Mouse (Mus musculus) embryonic facial prominence, embryonic 14.5 days (tissue): Measurements from ENCODE around the gene Tmem179. TPM values are rescaled to one million over a fixed set of nuclear protein-coding genes. Genes with fewer than 3 reads are reported as not detected.
A peak's percentile ranks its signal among the peaks of the same experiment; 100 is the strongest.

Source experiments
- ATAC-seq: fragments of 200-750 bp; cut with Nextera tagmentation; 2 replicates; pipeline ENCODE4 v1.8.0; 2017; ENCODE audit warnings: low read depth, moderate number of reproducible peaks, moderate TSS enrichment
- DNase-seq: peaks from one replicate; pipeline ENCODE4 v3.0.0-alpha.2; 2015; ENCODE audit warnings: low spot score
- H3K27ac ChIP-seq: fragments of 300-500 bp; sonication (generic); replicated peaks from 2 replicates; pipeline ENCODE4 v1.5.1; 2014; ENCODE audit warnings: low read depth, mild to moderate bottlenecking, low read length, moderate library complexity
- H3K27me3 ChIP-seq: fragments of 300-500 bp; sonication (generic); replicated peaks from 2 replicates; pipeline ENCODE4 v1.6.1; 2014; ENCODE audit warnings: low read length; ENCODE audit not compliant: control insufficient read depth, insufficient read depth
- H3K36me3 ChIP-seq: fragments of 300-500 bp; sonication (generic); 2 replicates; pipeline ENCODE4 v1.6.1; 2014; ENCODE audit warnings: low read length, mixed read lengths; ENCODE audit not compliant: control insufficient read depth, insufficient read depth
- H3K4me1 ChIP-seq: fragments of 300-500 bp; sonication (generic); 2 replicates; pipeline ENCODE4 v1.6.1; 2014; ENCODE audit warnings: antibody characterized with exemption, low read length; ENCODE audit not compliant: control insufficient read depth, insufficient read depth
- H3K4me2 ChIP-seq: fragments of 300-500 bp; sonication (generic); 2 replicates; pipeline ENCODE4 v1.6.1; 2014; ENCODE audit warnings: low read depth, mild to moderate bottlenecking, low read length, moderate library complexity, mixed read lengths
- H3K4me3 ChIP-seq: fragments of 300-500 bp; sonication (generic); 2 replicates; pipeline ENCODE4 v1.5.1; 2014; ENCODE audit warnings: low read depth, mild to moderate bottlenecking, low read length
- H3K9ac ChIP-seq: fragments of 300-500 bp; sonication (generic); 2 replicates; pipeline ENCODE4 v1.6.1; 2014; ENCODE audit warnings: low read depth, mild to moderate bottlenecking, low read length, moderate library complexity, mixed read lengths
- H3K9me3 ChIP-seq: fragments of 300-500 bp; sonication (generic); 2 replicates; pipeline ENCODE4 v1.6.1; 2016; ENCODE audit warnings: low read length; ENCODE audit not compliant: control insufficient read depth
- WGBS: fragments of 180-500 bp; shearing (Covaris S2); extraction: QIAGEN DNeasy Blood & Tissue Kit; methylation state at CpG from one replicate; pipeline ENCODE4 v1.1.7; 2014; 5-methylcytosine and 5-hydroxymethylcytosine counted together
- polyA plus RNA-seq: library from polyadenylated mRNA; unstranded; fragments of >200 nt; fragmentation: Nextera tagmentation; extraction: Ambion mirVana; gene quantifications from 2 replicates; pipeline ENCODE4 v1.2.1, GENCODE M21; 2014

Gene Tmem179
- polyA plus RNA-seq, 1 experiment from 2014 or later = 2.4 TPM

DNA sequence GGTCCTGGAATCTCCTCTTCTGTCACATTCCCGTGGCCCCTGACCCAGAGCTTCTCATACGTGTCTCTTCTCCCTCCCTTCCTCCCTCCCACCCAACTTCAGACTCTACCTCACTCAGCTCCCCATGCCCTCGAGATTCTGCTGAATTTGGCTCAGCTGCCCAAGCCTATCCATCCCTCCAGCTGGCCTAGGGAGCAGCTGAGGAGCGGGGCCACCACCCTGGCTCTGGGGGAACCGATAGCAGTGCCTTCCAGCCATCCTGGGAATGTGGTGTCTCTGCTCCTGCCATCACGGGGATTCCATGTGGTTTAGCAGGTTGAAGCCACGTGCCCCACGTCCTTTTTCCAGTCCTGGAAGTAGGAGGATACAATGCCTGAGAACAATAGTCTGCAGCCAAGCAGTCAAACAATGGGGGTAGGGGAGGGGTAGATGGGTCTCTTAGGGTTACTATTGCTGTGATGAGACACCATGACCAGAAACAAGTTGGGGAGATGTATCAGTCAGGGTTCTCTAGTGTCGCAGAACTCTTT lies 40.0 kb upstream of the Tmem179 start:
- ATAC-seq (0 out of 2 replicates have a peak, but pooled peaks have one; percentile 31), DNase-seq (no peak)
- no peaks in the 10 kb centered on the region for H3K9me3 ChIP-seq
- H3K4me1 ChIP-seq = no peaks in the 10 kb centered on the region
- H3K4me3 ChIP-seq = no peak overlapping the region
- H3K4me2 ChIP-seq = no peak overlapping the region
- no peak overlapping the region for H3K27ac ChIP-seq
- WGBS = 77% methylated on average over 9 of the region's 9 CpGs
- H3K27me3 ChIP-seq = no peaks in the 10 kb centered on the region
- H3K9ac ChIP-seq = no peak overlapping the region
- no peaks in the 10 kb centered on the region for H3K36me3 ChIP-seq

DNA sequence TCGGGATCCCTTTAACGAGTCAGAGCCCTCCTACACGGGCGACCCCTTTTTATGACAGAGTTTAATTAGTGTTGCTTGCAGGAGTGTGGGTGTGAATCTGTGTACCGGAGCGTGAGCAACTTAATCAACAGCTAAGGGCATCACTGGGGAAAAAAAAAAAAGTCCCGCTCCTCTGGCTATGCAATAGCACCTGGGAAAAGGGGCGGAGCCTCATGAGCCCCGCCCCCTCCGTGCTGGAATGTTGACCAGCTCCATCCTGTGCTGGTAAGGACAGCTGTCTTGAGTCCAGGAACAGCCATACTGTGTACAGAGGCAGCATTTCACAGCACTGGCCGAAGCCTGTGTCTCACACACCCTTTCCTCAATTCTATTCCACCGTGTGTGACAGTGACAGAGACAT lies 38.4 kb upstream of the Tmem179 start:
- no peak for ATAC-seq
- Histone ChIP-seq H3K4me1 (0 out of 2 replicates have a peak, but pooled peaks cover 3% of the 10 kb centered on the region), H3K9ac (no peak overlapping the region), H3K4me2 (no peak overlapping the region), H3K36me3 (no peaks in the 10 kb centered on the region), H3K27ac (no peak overlapping the region), H3K4me3 (no peak overlapping the region), H3K27me3 (no peaks in the 10 kb centered on the region), H3K9me3 (no peaks in the 10 kb centered on the region)
- no peak for DNase-seq
- 41% methylated on average over 12 of the region's 12 CpGs for whole genome bisulfite sequencing

DNA sequence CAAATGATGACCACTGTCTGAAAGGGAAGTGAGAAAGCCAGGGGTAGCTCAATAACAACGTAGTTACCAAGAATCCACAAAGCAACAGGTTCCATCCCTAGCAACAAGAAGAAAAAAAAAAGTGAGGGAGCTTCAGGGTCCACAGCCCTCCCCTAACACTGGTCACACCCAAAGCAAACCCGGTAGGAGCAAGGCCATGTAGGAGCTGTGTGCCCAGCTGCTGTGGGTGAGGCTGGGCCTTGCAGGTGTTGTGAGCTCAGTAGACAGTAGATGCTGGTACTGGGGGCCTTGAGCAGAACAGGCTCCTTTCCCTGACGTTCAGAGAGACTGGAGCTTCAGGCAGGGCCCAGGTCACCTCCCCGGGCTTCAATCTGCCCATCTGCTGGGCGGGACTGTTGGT lies 36.0 kb upstream of the Tmem179 start:
- no peak overlapping the region for H3K4me2 ChIP-seq
- 0 out of 2 replicates have a peak, but pooled peaks cover 3% of the 10 kb centered on the region for H3K4me1 ChIP-seq
- no peaks in the 10 kb centered on the region for H3K27me3 ChIP-seq
- no peak overlapping the region for H3K9ac ChIP-seq
- no peaks in the 10 kb centered on the region for H3K9me3 ChIP-seq
- H3K4me3 ChIP-seq = no peak overlapping the region
- no peaks in the 10 kb centered on the region for H3K36me3 ChIP-seq
- no peak for DNase-seq
- WGBS = 64% methylated on average over 5 of the region's 5 CpGs
- no peak overlapping the region for H3K27ac ChIP-seq
- ATAC-seq = no peak

DNA sequence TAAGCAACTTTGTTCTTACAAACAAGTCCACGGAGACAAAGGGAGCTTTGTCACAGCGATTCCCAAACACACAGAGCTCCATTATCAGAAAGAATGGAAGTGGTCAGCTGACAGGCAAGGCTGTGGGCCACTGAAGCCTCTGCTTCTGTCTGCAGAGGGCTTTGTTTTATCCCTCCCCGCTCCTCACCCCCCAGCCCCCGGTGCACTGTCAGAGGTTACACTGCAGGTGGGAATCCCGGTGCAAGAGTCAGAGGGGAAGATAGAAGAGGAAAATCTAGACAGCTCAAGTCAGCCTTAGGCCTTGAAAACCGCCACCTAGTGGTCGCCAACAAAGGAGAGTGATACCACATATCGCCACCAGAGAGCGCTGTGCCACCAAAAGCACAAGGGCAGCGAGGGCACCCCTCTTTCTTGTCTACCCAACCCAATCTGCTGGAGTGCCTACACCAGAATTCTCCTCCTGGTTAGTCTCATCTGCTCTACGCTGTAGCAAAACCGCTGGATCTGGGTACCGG lies 35.4 kb upstream of the Tmem179 start:
- Histone ChIP-seq H3K4me2 (no peak overlapping the region), H3K9ac (no peak overlapping the region), H3K36me3 (no peaks in the 10 kb centered on the region), H3K4me3 (no peak overlapping the region), H3K4me1 (0 out of 2 replicates have a peak, but pooled peaks cover 3% of the 10 kb centered on the region), H3K9me3 (no peaks in the 10 kb centered on the region), H3K27me3 (no peaks in the 10 kb centered on the region), H3K27ac (no peak overlapping the region)
- WGBS = 11% methylated on average over 13 of the region's 13 CpGs
- DNase-seq (peak; percentile 76), ATAC-seq (peak; percentile 79)

DNA sequence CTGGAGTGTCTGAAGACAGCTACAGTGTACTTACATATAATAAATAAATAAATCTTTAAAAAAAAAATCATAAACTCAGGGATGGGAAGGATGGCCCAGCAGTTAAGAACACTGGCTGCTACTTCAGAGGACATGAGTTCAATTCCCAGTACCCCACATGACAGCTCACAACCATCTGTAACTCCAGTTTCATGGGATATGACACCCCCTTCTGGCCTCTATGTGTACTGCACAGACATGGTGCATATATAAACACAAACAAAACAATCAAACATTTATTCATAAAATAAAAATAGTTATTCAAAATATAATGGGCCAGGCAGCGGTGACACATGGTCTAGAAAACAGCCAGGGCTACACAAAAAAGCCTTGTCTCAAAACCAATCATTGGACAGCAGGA lies 32.7 kb upstream of the Tmem179 start:
- Histone ChIP-seq H3K9me3 (no peaks in the 10 kb centered on the region), H3K4me3 (no peak overlapping the region), H3K36me3 (no peaks in the 10 kb centered on the region), H3K9ac (no peak overlapping the region), H3K4me2 (no peak overlapping the region), H3K27me3 (no peaks in the 10 kb centered on the region), H3K4me1 (0 out of 2 replicates have a peak, but pooled peaks cover 3% of the 10 kb centered on the region), H3K27ac (no peak overlapping the region)
- ATAC-seq (no peak), DNase-seq (no peak)
- WGBS = 93% methylated on average over 1 of the region's 1 CpGs

DNA sequence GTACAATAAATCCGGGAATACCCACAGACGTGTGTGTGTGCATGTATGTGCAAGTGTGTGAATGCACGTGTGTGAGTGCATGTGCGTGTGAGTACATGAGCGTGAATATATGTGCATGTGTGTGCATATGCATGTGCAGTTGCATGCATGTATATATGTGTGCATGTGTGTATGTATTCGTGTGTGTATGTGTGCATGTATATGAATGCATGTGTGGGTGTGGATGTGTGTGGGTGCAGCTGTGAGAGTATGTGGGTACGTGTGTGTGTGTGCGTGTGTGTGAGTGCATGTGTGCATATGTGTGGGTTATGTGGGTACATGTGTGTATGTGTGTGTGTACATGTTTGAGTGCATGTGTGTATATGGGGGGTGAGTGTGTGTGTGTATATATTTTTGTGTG lies 29.6 kb upstream of the Tmem179 start:
- no peaks in the 10 kb centered on the region for H3K9me3 ChIP-seq
- no peak overlapping the region for H3K9ac ChIP-seq
- DNase-seq (no peak), ATAC-seq (no peak)
- 0 out of 2 replicates have a peak, but pooled peaks cover under 1% of the 10 kb centered on the region for H3K4me1 ChIP-seq
- H3K36me3 ChIP-seq = no peaks in the 10 kb centered on the region
- no peak overlapping the region for H3K4me2 ChIP-seq
- no peaks in the 10 kb centered on the region; the same call in 1 of the 2 replicates for H3K27me3 ChIP-seq
- no peak overlapping the region for H3K27ac ChIP-seq
- no peak overlapping the region for H3K4me3 ChIP-seq
- 90% methylated on average over 8 of the region's 8 CpGs for WGBS

DNA sequence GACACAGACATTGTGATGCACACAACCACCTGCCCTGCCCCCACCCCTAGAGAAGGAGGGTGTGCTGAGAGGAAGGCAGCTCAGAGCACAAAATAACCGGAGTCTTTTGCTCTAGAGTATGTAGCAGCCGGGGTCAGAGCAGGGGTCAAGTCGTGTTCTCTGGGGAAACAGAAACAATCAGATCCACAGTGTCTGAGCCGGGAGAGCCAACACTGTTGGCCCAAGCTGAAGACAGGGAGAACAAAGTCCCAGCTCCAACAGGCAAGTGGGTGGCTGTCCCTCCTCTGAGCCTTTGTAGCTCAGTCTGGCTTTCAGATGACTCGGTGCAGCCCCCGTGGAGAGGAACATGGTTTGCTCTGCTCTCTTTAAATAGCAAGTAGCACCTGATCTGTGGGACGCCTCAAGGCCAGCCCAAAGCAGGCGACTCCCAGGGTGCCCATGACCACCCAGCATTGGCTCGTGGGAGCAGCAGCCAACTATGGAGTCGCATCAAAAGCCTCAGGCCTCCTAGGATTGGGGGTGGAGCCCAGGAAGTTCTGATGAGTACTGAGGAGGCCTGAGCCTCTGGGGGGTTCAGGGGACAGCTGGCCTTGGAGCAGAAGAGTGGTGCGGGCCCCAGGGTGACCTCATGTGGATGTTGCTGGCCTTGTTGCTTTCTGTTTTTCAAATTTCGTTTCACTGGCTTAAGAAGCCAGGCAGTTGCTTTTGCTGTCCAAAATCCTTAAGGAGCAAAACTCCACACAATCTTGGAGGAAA lies 28.6 kb upstream of the Tmem179 start:
- 19% methylated on average over 12 of the region's 12 CpGs for WGBS
- Histone ChIP-seq H3K4me1 (no peaks in the 10 kb centered on the region), H3K27me3 (no peaks in the 10 kb centered on the region; the same call in 1 of the 2 replicates), H3K4me2 (no peak overlapping the region), H3K9ac (peak overlapping the region; percentile 25; the same call in 1 of the 2 replicates), H3K9me3 (no peaks in the 10 kb centered on the region), H3K4me3 (no peak overlapping the region), H3K36me3 (no peaks in the 10 kb centered on the region), H3K27ac (no peak overlapping the region)
- ATAC-seq = no peak
- no peak for DNase-seq

DNA sequence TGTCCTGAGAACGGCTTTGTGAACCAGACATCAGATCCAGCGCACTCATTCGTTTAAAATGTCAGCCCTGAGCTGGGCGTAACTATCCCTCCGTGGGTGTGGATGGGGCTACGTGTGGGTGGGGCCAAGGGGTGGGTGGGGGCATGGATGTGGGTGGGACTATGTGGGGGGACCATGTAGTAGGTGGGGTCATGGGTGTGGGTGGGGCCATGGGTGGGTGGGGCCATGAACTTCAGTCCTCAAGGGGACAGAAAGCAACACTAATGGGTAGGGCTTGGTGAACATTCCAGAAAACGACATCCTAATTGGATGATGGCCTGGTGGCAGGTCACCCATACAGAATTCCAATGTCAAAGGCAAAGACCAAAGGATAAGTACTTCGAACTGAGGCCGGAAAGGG lies 27.4 kb upstream of the Tmem179 start:
- Histone ChIP-seq H3K27me3 (no peaks in the 10 kb centered on the region; the same call in 1 of the 2 replicates), H3K4me2 (no peak overlapping the region), H3K4me3 (no peak overlapping the region), H3K9ac (no peak overlapping the region), H3K36me3 (no peaks in the 10 kb centered on the region), H3K27ac (no peak overlapping the region), H3K9me3 (no peaks in the 10 kb centered on the region), H3K4me1 (no peaks in the 10 kb centered on the region)
- ATAC-seq (no peak), DNase-seq (no peak)
- 73% methylated on average over 9 of the region's 9 CpGs for WGBS
